Mouse (Mus musculus): ENCODE data around the gene Pef1.

DNA sequence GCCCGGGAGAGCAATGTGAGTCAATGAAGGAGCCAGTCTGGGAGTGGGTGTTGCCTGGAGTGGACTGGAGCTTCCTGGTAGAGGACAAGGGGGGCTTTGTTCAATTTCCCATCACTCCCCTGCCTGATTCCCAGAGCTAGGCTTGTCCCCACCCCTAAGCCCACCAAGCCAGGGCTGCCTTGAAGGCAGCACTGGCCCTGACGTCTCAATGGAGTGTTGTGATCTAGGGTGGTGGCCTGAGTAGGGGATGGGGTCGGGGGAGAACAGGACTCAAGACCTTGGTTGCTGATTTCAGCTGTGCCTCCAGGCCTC lies 46.4 kb upstream of the Pef1 start:
- no peak for TF ChIP-seq CTCF (IDR thresholded peaks at IDR 0.05; ENCODE audit: low read depth, low read length)
- TF ChIP-seq POLR2A (IDR thresholded peaks at IDR 0.05; ENCODE audit: borderline replicate concordance, low read depth, low read length) = no peak

All from bone marrow macrophage, adult 2 months (primary cell).